In genomic region chr2:160628055-160628454, GRCm38 (mm10) we compare ENCODE assay signal across 25 mouse cellular contexts.
"Had no signal": no experiment of that assay in that cellular context is flagged by ENCODE, and none has a peak within 500 bp of the region (broad histone marks: within the 10 kb centered on the region; RNA-seq: fewer than 3 reads in every experiment).

No protein-coding gene starts in this region.

- H3K4me1 ChIP-seq: heart, embryonic 10.5 days; hindbrain, embryonic 13.5 days; hindbrain, embryonic 15.5 days; kidney, embryonic 15.5 days; limb, embryonic 10.5 days; limb, embryonic 12.5 days had no signal

- H3K9ac ChIP-seq: forebrain, postnatal 0 days; heart, embryonic 13.5 days; heart, embryonic 15.5 days; hindbrain, embryonic 13.5 days; hindbrain, embryonic 15.5 days; kidney, embryonic 15.5 days; limb, embryonic 12.5 days; liver, embryonic 14.5 days had no signal

- H3K27ac ChIP-seq: heart, embryonic 10.5 days; heart, embryonic 13.5 days; heart, embryonic 15.5 days; hindbrain, embryonic 13.5 days; hindbrain, embryonic 15.5 days; hindbrain, postnatal 0 days; kidney, embryonic 15.5 days; kidney, postnatal 0 days; layer of hippocampus, adult 2 months; limb, embryonic 10.5 days; limb, embryonic 12.5 days; liver, embryonic 14.5 days had no signal

- ATAC-seq: forebrain, postnatal 0 days; hindbrain, postnatal 0 days; intestine, embryonic 16.5 days had no signal

- H3K4me3 ChIP-seq: heart, embryonic 10.5 days; heart, embryonic 13.5 days; heart, embryonic 15.5 days; hindbrain, embryonic 13.5 days; hindbrain, embryonic 15.5 days; kidney, embryonic 15.5 days; layer of hippocampus, adult 2 months; limb, embryonic 10.5 days; limb, embryonic 12.5 days had no signal

- H3K4me2 ChIP-seq: heart, embryonic 13.5 days; heart, embryonic 15.5 days; hindbrain, embryonic 13.5 days; hindbrain, embryonic 15.5 days; kidney, embryonic 15.5 days; limb, embryonic 12.5 days had no signal

- H3K36me3 ChIP-seq: heart, embryonic 10.5 days; heart, embryonic 13.5 days; heart, embryonic 15.5 days; hindbrain, embryonic 13.5 days; hindbrain, embryonic 15.5 days; kidney, embryonic 15.5 days; limb, embryonic 10.5 days; limb, embryonic 12.5 days had no signal

- H3K27me3 ChIP-seq: heart, embryonic 13.5 days; heart, embryonic 15.5 days; hindbrain, embryonic 13.5 days; hindbrain, embryonic 15.5 days; kidney, embryonic 15.5 days; limb, embryonic 12.5 days had no signal

- H3K9me3 ChIP-seq: heart, embryonic 10.5 days; heart, embryonic 13.5 days; heart, embryonic 15.5 days; hindbrain, embryonic 13.5 days; hindbrain, embryonic 15.5 days; kidney, embryonic 15.5 days; limb, embryonic 10.5 days; limb, embryonic 12.5 days had no signal

- DNase-seq: forebrain, postnatal 0 days; gastrocnemius, postnatal 14 days; gastrocnemius, postnatal 36 days; heart, adult 18-20 months; heart, postnatal 14 days; heart, postnatal 36 days; kidney, adult 11 months; kidney, adult 2 months; kidney, adult 9 months; kidney, postnatal 14 days; kidney, postnatal 36 days; layer of hippocampus, postnatal 36 days had no signal
